Mouse (Mus musculus): ENCODE measurements around the gene Lmbr1.
"Not testable (repeated sequence)": the region's sequence is repeated elsewhere in the genome, so short reads cannot be mapped to it uniquely, and the experiment has no call there.

Gene Lmbr1

DNA sequence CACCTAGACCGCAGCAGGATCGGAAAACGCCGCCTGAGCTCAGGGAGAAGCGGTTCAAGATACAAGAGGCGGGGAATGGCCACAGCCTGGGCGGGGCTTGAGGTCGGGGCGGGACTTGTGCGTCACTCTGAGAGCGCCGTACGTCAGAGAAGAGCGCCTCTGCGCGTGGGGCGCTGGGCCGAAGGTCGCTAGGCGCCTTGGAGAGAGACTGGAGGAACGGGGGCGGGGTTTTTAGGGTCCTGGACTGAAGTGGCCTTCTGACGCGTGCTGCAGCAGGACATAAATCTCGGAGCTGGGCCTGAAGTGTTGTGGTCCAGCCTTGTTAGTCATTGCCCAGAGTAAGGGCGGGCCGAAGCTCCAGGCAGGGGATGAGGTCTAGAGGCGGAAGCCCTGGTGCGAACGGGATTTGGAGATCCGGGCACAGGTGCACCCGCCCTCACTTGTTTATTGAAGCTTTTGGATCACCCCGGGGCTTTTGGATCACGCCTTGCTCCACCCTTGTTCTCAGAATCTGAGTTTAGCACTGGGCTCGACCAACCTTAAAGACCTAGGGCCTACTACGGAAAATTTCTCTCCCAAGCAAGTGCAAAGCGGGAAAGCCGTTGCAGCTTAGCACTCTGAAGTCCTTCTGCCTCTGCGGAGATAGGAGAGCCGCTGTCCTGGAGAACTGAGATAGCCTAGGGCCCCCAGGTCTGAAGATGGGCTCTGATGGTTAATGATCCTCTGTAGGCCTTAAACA, at the start of gene Lmbr1:
TSS of gene Lmbr1 (minus strand) at position 93 of the 739 bp plus-strand sequence.
- DNase-seq: peak; percentile 94

DNA sequence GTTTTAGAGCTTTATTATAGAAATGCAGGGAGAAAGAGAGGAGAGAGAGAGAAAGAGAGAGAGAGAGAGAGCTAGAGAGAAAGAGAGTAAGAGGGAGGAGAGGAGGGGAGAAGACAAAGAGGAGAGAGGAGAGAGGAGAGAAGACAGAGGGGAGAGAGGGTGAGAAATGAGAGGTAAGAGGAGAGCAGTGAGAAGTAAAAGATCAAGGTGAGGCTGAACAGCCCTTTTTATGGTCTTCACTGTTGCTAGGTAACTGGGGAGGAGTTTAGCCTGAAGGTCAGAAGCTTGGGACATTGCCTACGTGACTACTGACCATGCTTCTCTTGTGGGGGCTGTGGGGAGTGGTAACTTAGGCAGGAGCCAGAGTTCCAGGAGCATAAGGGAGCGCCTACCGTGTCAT, 45.1 kb upstream of the Lmbr1 start:
- not testable (repeated sequence) for DNase-seq

DNA sequence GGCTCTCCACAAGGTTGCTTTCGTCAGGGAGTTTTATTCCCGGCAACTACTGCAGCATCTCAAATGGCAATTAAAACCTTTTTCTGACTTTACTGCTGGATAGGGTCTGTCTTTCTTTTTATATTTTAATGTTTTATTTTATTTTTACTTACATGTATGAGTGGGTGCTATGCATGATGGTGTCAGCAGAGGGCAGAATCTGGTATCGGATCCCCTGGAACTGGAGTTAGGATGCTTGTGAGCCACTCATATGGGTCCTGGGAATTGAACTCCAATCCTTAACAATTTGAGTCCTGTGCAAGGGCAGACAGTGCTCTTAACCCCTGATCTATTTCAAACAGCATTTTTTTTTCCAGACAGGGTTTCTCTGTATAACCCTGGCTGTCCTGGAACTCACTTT, 34.9 kb upstream of the Lmbr1 start:
- no peak for DNase-seq

DNA sequence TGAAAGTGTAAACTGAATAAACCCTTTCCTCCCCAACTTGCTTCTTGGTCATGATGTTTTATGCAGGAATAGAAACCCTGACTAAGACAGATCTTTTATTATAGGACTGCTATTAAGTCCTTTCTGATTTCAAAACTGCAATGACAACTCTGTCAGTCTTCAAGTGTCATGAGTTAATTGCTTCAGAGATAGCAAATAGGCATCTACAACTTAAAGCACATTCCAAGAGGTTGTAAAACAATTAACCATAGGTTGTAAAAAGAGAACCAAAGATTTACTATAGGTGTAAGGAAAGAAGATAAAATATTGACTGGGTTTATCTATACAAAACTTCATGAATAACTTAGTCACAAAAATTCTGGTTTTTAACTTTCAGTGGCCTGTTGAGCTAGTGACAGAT, 32.7 kb upstream of the Lmbr1 start:
- no peak for DNase-seq

DNA sequence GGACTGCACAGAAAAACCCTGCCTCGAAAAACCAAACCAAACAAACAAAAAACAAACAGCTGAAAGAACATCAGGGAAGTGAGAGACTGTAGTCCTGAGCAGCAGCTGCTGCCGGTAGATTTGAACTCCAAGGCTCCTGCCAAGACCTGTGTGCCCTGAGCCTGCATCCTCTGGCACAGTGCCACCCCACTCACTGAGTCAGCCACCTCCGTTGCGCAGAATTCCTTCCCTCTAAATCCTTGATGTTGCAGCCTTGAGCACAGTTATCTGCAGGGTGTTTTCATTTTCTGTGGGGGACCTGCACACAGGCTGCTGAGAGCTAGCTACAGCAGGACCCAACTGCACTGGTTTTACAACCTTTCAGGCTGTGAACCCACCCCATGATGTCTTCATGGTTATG, 20.2 kb upstream of the Lmbr1 start:
- no peak for DNase-seq

DNA sequence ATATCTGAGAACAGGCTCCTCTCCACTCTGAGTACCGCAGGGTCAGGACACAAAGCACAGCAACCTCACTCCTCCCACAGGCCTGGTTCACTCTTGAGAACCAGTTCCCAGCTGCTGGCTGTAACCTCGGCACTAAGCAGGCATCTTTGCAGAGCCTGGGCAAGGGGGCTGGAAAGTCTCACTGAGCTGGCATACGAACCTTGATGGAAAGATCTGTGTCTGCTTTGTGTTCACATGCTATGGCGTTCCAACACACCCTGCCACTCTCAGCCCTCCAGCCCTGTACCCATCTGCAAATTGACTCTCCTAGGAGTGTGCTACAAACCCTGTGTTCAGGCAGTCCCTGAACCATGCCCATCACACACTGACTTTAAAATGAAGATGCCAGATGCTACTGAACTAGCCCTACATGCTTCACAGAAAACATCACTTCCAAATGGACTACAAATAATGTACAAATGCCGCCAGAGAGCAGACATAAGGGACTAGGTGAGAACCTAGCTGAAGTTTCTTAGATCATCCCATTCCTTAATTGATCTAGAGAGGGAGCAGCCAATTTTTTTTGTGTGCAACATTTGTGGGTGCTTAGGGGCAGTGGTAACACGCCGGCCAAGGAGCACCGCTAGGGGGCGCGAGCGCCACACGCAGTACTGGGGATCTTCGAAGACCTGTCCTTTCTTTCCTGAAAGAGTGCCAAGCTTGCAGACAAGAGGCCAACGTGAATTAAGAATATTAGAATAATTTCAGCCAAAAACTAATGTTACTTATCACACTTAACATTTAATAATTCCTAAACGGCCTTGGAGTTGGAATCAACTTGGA, 11.0 kb upstream of the Lmbr1 start:
- DNase-seq: peak; percentile 81

DNA sequence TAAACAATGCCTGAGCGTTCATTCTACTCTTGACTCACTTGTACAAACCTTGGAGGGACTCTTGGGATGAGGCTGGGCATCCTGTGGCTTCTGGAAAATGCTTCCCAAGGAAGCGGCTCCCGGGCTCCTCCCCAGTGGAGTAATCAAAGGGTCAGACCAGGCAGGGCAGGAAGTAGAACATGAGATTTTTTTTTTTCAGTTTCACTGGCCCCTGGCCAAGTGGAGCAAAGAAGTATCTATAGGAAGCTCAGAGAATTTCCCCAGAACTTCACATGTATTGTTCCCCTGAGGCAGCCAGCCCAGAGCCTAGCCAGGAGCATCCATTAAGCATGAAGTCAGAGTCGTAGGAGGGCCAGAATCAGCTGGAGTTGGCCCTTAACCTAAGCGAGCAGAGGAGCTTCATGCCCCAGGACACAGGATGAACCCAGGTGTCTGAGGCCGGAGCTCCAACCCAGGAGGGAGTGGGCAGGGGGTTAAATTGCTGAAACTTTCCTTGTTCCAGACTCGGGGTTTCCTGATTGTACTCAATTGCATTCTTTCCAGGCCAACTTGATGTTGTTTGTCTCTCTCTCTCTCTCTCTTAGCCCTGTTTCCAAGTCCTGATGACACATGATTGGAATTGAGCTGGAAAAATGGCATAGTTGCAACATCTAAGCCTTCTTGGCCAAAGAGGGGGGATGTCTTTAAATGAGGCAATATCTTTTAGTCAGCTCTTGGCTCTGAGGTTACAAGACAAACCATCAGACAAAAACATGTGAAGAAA, 10.2 kb upstream of the Lmbr1 start:
- no peak for DNase-seq

DNA sequence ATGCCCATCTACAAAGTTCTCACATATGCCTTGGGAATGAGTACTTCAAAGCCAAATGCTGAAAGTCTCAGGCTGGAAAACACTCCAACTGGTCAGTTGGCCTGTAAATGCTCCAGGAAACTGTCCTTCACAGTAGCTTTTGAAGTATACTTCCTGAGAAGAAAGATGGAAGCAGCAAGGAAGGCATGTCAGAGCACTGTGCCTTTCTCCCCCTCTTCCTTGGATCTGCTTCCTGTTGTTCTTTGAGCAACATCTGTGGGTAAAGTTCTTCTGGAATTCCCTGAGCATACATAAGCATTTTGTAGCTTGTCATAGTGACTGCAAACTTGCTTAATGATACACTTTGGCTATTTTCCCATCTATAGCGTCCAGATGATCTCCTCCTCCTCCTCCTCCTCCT, 9.4 kb upstream of the Lmbr1 start:
- DNase-seq: no peak

DNA sequence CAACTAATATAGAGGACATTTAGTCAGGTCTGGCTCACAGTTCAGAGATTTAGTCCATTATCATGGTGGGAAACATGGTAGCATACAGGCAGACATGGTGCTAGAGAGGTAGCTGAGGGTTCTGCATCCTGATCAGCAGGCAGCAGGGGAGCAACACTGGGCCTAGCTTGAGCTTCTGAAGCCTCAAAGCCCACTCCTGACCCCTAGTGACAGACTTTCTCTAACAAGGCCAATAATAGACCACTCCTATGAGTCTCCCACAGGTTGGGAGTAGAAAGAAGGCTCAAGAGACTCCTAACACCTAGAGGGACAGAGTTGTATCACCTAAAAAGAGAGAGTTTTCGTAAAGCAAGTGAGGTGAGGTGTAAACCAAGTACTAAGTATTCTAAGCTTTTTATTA, 4.6 kb upstream of the Lmbr1 start:
- no peak for DNase-seq

DNA sequence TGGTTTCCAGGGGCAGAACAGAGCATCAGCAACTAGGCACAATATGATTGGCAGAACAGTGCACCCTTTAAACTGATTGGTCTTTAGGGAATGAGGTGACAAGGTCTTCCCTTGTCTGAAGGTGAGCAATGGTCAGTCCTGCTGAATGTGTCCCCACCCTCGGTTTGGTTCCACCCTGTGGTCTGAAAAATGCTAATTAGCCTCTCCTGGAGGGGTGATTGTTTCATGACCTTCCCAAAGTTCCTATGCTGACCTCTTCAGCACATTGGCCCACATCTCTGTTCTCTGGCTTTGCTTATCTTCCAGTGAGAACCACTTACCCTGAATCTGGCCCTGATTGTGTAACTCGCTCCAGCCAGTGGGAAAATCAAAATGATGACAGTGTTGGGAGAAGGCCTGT, 1.9 kb upstream of the Lmbr1 start:
- no peak for DNase-seq

DNA sequence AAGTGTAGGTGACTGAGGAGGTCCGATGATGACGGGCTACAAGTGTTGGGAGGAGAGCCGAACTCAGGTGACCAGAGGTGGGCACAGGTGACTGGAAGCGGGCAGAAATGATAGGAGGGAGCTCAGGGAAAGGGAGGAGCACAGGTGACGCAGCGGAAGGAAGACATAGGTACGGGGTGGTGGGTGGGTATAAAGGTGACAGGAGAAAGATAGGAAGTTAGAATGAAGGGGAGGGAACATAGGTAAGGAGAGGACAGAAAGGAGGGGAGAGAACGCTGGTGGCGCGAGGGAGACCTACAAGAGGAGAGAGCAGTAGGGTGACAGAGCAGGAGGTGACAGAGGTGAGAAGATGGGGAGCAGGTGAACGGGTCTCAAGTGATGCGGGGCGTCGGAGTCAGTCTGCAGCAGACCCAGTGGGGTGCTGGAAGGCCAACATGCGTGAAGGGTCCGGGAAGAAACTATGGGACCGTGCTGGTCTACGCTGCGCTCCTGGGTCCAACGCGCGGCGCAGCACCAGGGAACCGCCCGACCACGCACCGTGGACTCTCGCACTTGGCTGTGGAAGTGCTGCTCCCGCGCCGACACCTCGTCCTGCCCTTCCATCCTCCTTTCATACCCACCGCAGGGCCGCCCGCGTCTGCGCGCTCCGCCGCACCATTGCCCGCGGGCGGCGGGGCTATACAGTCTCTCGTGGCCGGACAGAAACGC, 446 bp downstream of the Lmbr1 start:
- DNase-seq: peak; percentile 15

DNA sequence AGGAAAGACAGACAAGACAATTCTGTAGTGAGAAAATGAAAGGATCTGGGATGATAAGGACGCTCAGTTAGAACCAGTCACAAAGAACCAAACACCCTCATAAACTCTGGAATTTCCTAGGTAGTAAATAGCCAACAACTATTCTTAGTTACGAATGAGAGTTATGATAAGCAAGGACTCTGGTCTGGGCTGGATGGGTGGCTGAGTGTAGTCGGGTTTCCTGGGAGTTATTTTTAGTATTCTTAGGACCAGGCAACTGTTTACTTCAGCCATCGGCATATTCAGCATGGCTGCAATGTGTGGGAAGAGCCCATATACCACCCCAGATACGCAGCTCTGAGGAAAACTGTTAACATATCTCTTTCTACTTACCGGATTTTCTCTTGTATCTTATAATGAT, 14.7 kb downstream of the Lmbr1 start:
- no peak for DNase-seq

DNA sequence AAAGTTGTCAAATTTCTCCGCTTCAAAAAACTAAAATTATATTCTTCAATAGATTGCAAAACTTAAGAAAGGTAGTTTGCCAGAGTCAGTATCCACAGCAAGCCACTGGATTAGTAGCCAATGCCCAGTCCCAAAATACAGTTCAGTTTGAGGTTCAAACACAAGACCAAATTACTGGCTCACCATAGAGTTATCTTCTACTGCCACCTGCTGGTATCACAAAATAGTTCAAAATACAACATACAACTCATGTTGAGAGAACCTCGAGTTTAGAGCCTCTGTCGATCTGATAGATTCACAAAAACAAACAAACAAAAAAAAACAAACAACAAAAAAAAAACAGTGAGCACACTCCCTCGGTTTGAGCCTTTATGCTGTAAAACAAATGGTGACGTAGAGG, 42.4 kb downstream of the Lmbr1 start:
- no peak for DNase-seq

DNA sequence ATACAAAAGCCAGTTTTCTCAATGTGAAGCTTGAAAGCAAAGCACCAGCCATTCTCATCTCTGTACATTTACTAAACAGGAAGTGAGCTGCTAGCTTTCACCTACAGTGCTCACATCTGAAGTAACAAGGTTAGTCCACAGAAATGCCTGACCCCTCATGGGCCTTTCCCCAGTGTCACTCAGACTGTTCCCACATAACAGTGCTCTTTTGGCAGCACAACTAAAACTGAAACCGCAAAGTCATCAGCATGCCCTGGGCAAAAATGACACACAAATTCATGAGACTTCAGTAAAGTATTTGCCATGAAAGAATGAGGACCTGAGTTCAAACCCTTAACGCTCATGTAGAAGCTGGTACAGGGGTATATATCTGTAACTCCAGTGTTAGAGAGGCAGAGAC, 55.7 kb downstream of the Lmbr1 start:
- no peak for DNase-seq

DNA sequence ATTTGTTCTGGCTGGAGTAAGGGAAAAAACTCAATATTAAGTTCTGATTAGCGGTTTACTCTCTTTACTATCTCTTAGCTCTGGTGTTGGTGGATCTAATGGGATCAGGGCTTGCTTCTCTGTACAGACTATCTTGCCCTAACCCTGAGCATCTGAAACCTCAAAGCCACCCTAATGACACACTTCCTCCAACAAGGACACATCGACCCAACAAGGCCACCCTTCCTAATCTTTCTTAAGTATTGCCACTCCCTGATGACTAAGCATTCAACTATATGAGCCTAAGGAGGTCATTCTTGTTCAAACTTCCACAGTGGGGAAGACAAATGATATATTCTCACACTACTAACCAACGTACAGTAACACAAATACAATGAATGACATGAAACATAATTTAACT, 69.0 kb downstream of the Lmbr1 start:
- DNase-seq: no peak

DNA sequence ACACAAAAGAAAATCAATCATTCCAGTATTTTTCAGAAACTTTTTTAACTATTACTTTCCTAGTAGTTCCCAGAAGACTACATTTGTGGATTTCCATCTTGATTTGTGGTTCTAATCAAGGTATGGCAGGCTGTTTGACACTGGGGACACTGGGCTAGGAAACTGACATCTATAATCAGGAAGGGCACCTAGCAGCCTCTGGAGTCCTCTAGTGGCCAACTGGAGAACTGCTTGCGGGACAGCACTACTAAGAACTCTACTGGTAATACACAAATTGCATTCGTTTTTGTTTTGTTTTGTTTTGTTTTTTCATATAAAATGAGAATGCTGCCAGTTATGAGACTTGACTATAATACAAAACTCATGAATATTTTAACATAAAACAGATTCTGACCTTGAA, 85.0 kb downstream of the Lmbr1 start:
- DNase-seq: peak; percentile 72

DNA sequence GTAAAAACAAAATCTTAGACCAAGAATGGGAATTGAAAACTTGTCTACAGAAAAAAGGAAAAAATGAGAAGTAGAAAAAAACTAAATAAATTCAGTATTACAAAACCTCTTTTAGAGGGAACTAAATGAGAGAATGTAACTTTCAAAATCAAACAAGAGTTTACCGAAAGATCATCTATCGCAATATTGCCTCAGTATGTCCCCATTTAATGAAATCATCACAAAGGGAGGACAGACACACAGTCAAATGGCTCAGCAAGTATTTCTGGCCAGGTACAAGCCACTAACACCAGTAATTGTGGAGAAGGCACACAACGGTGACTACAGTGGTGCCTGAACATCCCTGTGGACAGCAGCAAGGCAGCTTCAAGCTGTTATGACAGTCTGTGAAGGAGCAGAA, 88.1 kb downstream of the Lmbr1 start:
- DNase-seq: no peak

DNA sequence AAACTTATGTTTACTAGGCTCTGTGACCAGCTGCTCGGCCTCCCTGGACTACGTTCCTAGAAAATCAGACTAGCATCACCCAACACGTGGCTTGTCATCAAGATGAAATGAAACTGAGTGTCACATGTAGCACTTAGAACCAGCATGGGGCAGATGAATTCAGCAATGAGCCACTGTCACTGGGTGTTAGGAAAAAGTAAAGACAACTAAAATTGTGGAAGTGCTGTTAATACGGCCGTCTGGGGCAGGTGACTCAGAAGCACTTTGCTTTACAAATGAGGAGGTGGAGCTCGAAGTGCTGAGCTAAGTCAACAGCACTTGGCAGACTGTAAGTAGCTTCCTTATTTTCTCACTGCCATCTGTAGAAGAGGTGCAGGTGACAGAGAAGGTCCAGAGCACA, 88.5 kb downstream of the Lmbr1 start:
- no peak for DNase-seq

DNA sequence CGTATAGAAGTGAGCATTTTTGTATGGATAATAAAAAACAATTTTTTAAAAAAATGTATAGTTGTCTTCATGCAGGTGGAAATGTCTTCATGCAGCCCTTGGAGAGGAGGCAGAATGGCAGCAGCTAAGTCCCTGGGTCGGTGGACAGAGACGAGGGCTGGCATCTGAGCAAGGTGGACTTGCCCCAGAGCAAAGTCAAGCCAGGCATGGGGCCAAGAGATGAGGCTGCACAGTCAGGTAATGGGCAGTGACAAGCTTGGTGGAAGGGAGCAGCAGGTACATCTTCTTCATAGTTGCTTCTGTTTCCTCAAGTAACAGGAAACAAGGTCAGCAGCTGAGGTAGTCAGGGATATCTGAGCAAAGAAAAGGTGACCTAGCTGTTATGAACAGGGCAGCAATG, 97.1 kb downstream of the Lmbr1 start:
- DNase-seq: no peak

DNA sequence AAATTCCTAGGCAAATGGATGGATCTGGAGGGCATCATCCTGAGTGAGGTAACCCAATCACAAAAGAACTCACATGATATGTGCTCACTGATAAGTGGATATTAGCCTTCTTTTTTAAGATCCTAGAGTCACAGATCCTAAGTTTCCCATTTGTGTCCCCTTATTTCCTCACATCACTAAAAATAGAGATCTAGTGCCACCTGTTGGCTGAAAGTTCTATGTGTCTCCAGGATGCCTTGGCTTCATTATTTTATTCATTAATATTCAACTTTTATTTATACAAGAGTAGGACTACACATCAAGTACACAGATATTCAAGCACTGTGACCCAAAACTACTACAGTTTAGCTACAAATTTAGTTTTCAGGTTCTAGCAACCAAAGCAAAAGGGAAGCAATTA, 103.4 kb downstream of the Lmbr1 start:
- no peak for DNase-seq

DNA sequence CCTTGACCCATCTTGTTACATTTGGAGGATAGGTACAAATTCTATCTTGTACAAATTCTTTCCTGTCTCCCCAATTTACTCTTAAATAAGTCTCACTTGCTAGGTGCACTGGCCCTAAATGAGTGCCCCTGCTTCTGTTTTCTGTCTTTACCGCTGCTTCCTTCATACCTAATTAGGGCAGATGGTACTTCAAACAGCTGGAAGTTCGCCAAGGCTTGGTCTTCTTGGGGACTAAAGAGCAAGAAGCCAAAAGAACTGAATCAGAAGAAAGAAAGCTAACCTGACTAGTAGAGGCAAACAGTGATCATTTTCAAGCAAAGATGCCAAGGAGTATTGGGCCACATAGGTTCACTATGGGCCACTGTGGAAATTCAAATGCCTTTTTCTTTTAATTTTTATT, 104.8 kb downstream of the Lmbr1 start:
- DNase-seq: no peak

DNA sequence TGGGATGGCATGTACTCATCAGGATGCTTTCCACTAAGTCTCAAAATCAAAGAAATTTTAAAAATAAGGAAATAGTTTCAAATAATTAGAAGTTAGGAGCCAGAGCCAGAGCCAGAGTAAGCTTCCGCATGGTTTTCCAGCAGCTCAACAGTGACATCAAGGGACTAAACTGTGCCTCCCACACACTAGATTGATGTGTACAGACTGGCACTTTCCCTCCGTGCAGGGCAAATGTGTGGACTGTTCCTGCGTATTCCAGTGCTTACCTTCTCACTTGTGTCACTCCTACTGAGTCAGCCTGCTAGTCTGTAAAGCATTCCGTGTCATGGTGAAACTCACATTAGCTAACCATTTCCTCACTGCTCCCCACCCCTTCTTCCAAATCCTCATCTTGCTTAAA, 107.3 kb downstream of the Lmbr1 start:
- no peak for DNase-seq

DNA sequence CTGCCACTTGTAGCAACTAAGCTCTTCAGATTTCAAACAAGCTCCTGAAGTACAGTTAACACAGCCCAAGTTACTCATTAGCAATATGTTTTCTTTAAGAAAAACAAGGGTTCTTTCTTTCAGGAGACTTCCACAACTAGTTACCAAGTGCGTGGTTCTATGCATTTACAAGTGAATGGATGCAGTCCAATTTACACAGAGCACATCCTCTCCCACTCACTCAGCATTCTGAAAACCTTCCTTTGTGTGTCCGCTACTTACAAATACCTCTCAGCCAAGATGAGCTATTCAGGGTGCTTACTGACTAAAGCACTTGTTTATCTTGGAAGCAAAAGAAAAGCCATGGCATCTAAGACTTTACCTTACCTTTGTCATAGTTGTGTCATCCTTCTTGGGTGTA, 124.3 kb downstream of the Lmbr1 start:
- DNase-seq: no peak

Measured in right cerebral cortex, postnatal 14 days (tissue).